Mouse (Mus musculus) MEL (cell line): ENCODE measurements around the gene Cbfa2t2. TPM values are rescaled to one million over a fixed set of nuclear protein-coding genes. Genes with fewer than 3 reads are reported as not detected.
A peak's percentile ranks its signal among the peaks of the same experiment; 100 is the strongest.

Experiments used
- DNase-seq: peaks from one replicate; pipeline ENCODE4 v3.0.0; 2011; ENCODE audit warnings: low read depth, low spot score
- H3K27ac ChIP-seq: 2 replicates; pipeline ENCODE4 v1.5.1; 2012; ENCODE audit warnings: low read depth, mild to moderate bottlenecking, control low read depth, low read length, moderate library complexity; ENCODE audit not compliant: control insufficient read depth
- H3K27me3 ChIP-seq, 2 experiments: fragments of 150-350 bp in 1 of 2; sonication (generic) in 1 of 2; 2 replicates each; pipeline ENCODE4 v1.6.1; 2012; ENCODE audit warnings: low read length in 2 of 2, mild to moderate bottlenecking in 2 of 2, improper control_type of control experiment in 1 of 2, moderate library complexity in 1 of 2; ENCODE audit not compliant: insufficient read depth in 2 of 2, control insufficient read depth in 1 of 2
- H3K36me3 ChIP-seq, 2 experiments: 2 replicates each; pipeline ENCODE4 v1.6.1; 2012 to 2014; ENCODE audit warnings: low read length in 2 of 2, improper control_type of control experiment in 1 of 2, inconsistent platforms in 1 of 2, mild to moderate bottlenecking in 1 of 2; ENCODE audit not compliant: insufficient read depth in 2 of 2, control insufficient read depth in 1 of 2
- H3K4me1 ChIP-seq, 2 experiments: fragments of 150-350 bp in 1 of 2; sonication (generic) in 1 of 2; 2 replicates each; pipeline ENCODE4 v1.6.1; 2012; ENCODE audit warnings: low read length in 2 of 2, improper control_type of control experiment in 1 of 2, mild to moderate bottlenecking in 1 of 2; ENCODE audit not compliant: insufficient read depth in 2 of 2, control insufficient read depth in 1 of 2
- H3K4me3 ChIP-seq, 2 experiments: fragments of 150-350 bp in 1 of 2; sonication (generic) in 1 of 2; 2 replicates each; pipeline ENCODE4 v1.5.1; 2012; ENCODE audit warnings: low read depth in 2 of 2, low read length in 2 of 2, mild to moderate bottlenecking in 2 of 2, moderate library complexity in 2 of 2, control low read depth in 1 of 2, improper control_type of control experiment in 1 of 2; ENCODE audit not compliant: control insufficient read depth in 1 of 2, insufficient read depth in 1 of 2
- H3K79me2 ChIP-seq: 2 replicates; pipeline ENCODE4 v1.6.1; 2012; ENCODE audit warnings: mild to moderate bottlenecking, low read length, moderate library complexity; ENCODE audit not compliant: control insufficient read depth, poor library complexity, insufficient read depth
- H3K9ac ChIP-seq: 2 replicates; pipeline ENCODE4 v1.6.1; 2012; ENCODE audit warnings: low read depth, mild to moderate bottlenecking, control low read depth, low read length, moderate library complexity; ENCODE audit not compliant: control insufficient read depth, poor library complexity, severe bottlenecking
- H3K9me3 ChIP-seq: fragments of 150-350 bp; sonication (generic); replicated peaks from 2 replicates; pipeline ENCODE4 v1.6.1; 2012; ENCODE audit warnings: mild to moderate bottlenecking, low read length, improper control_type of control experiment, moderate library complexity; ENCODE audit not compliant: insufficient read depth
- E2F4 ChIP-seq: IDR thresholded peaks from 2 replicates; pipeline ENCODE4 v1.6.1; 2011; ENCODE audit warnings: low read depth, low read length, improper control_type of control experiment, borderline replicate concordance
- ELF1 ChIP-seq: IDR thresholded peaks from 2 replicates; pipeline ENCODE4 v1.6.1; 2014; ENCODE audit warnings: low read depth, mild to moderate bottlenecking, inconsistent platforms, low read length, improper control_type of control experiment, moderate library complexity
- GABPA ChIP-seq: IDR thresholded peaks from 2 replicates; pipeline ENCODE4 v1.6.1; 2012; ENCODE audit warnings: low read depth, mild to moderate bottlenecking, inconsistent platforms, low read length, improper control_type of control experiment, moderate library complexity
- GATA1 ChIP-seq: IDR thresholded peaks from 2 replicates; pipeline ENCODE4 v1.6.1; 2011; ENCODE audit warnings: low read depth, low read length, improper control_type of control experiment
- KAT2A ChIP-seq: conservative IDR thresholded peaks from 2 replicates; pipeline ENCODE4 v1.6.1; 2012; ENCODE audit warnings: low read depth, low read length, improper control_type of control experiment, inconsistent platforms
- MXI1 ChIP-seq: IDR thresholded peaks from 2 replicates; pipeline ENCODE4 v1.6.1; 2011; ENCODE audit warnings: mild to moderate bottlenecking, low read depth, low read length, improper control_type of control experiment
- NELFE ChIP-seq: IDR thresholded peaks from 2 replicates; pipeline ENCODE4 v1.6.1; 2011; ENCODE audit warnings: low read depth, low read length, improper control_type of control experiment
- NRF1 ChIP-seq: IDR thresholded peaks from 2 replicates; pipeline ENCODE4 v1.6.1; 2014; ENCODE audit warnings: low read depth, mild to moderate bottlenecking, inconsistent platforms, low read length, improper control_type of control experiment, moderate library complexity; ENCODE audit not compliant: poor library complexity, insufficient read depth, severe bottlenecking
- POLR2A ChIP-seq, 2 experiments: IDR thresholded peaks; 2 replicates each; pipeline ENCODE4 v1.6.1; 2011 to 2012; ENCODE audit warnings: low read length in 2 of 2, mild to moderate bottlenecking in 2 of 2, control low read depth in 1 of 2, improper control_type of control experiment in 1 of 2, low read depth in 1 of 2, moderate library complexity in 1 of 2; ENCODE audit not compliant: control insufficient read depth in 1 of 2, insufficient read depth in 1 of 2, poor library complexity in 1 of 2
- POLR2AphosphoS2 ChIP-seq: IDR thresholded peaks from 2 replicates; pipeline ENCODE4 v1.6.1; 2011; ENCODE audit warnings: low read length, improper control_type of control experiment
- RAD21 ChIP-seq: IDR thresholded peaks from 2 replicates; pipeline ENCODE4 v1.6.1; 2011; ENCODE audit warnings: mild to moderate bottlenecking, low read depth, low read length, improper control_type of control experiment
- SIN3A ChIP-seq: IDR thresholded peaks from 2 replicates; pipeline ENCODE4 v1.6.1; 2012; ENCODE audit warnings: low read length, improper control_type of control experiment, inconsistent platforms
- TCF12 ChIP-seq: IDR thresholded peaks from 2 replicates; pipeline ENCODE4 v1.6.1; 2014; ENCODE audit warnings: low read depth, mild to moderate bottlenecking, inconsistent platforms, low read length, improper control_type of control experiment, moderate library complexity
- polyA plus RNA-seq, 2 experiments: library from polyadenylated mRNA; stranded (reverse) in 1 of 2; unstranded in 1 of 2; fragments of >175 nt in 1 of 2; fragments of >200 nt in 1 of 2; gene quantifications; 2 replicates each; pipeline versions ENCODE4 v1.2.1 to v1.2.4; 2012; ENCODE audit warnings: low replicate concordance in 2 of 2, low read depth in 1 of 2; ENCODE audit not compliant: insufficient read length in 2 of 2, insufficient read depth in 1 of 2, missing spikeins in 1 of 2
- total RNA-seq: library from RNA; depleted of rRNA; stranded (reverse); fragments of 300-350 nt; gene quantifications from 2 replicates; pipeline ENCODE4 v1.2.3, GENCODE M21; 2012

Gene Cbfa2t2
- total and polyA plus RNA-seq, 3 experiments = 5.9 to 23.1 TPM; not detected in 1

DNA sequence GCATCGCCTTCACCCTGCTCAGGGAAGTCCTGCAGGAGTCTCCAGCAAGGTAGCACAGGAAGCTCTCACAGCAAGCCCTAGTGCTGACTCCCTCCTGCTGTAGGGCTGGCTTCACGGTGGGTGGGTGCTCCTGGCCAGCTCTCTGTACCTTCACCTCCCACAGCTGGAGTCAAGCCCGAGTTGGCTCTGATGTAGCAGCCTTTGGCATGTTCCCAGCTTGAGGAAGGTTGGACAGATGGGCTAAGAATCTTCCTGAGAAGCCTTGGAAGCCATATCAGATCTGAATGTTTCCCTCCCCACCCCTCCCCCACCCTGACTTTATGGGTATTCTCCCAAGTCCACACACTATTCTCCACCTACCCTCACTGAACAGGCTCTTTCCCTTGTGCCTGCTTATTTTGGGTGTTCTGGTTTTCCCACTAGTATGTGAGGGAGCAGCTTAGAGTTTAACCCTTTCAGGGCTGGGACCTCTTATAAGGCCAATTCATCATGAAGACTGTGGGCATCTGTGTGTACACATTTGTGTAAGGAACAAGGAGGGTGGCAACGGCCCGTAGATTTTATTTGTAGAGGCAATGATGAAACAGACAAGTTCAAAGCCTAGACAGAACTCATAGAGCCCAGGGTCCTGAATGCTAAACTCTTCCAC lies 121.0 kb downstream of the Cbfa2t2 start:
- peaks cover 0 to 14% of the 10 kb centered on the region in 2 experiments; a peak in 2 of 4 replicates for H3K4me1 ChIP-seq
- H3K4me3 ChIP-seq = no peak overlapping the region
- H3K36me3 ChIP-seq = peaks cover 0 to 9% of the 10 kb centered on the region in 2 experiments; a peak in 3 of 4 replicates
- DNase-seq = no peak
- H3K79me2 ChIP-seq = no peaks in the 10 kb centered on the region
- no peak overlapping the region; the same call in 1 of the 2 replicates for H3K9ac ChIP-seq
- no peaks in the 10 kb centered on the region for H3K27me3 ChIP-seq
- TF ChIP-seq E2F4 (no peak), GATA1 (peak; percentile 17; the same call in 1 of the 2 replicates), ELF1 (no peak), RAD21 (no peak), MXI1 (no peak), NRF1 (no peak), POLR2AphosphoS2 (peak; percentile 49; the same call in 1 of the 2 replicates)
- H3K27ac ChIP-seq = no peak overlapping the region
- H3K9me3 ChIP-seq = no peaks in the 10 kb centered on the region

DNA sequence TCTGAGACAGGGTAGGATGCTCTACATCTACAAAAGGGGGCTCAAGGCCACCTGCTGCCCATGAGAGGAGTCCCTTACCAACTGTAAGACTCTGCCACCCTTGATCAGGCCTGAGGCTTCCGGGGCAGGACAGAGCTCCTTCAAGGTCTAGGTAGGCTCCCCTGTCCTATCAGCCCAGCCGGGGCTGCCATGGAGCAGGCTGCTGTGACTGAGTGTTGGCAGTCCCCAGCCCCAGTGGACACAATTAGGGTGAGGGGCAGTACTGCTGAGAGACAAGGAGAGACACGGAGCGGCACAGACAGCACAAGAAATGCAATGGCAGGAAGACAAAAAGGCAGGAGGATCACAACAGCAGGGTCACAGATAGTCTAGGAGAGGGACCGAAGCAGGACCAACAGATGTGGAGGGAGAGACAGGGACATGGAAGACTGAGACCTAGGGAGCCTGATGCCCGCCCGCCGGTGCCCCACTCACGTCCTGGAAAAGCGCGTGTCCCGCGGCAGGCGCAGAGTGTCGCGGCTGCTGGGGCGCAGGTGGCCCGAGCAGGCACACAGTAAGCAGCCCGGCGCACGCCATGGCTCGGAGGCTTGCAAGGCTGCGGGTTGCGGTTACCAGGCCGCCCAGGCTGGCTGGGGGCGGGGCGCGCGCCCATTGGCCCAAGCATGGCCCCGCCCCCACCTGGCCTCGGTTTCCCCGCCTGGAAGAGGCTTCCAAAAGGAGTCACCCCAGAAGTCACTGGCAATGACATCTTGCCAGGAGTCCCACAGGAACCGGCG lies 122.2 kb downstream of the Cbfa2t2 start, which contains the start of gene Necab3:
Necab3 (minus strand) TSS at position 627 of the 776 bp plus-strand sequence.
- Histone ChIP-seq H3K9ac (peak within 1 kb of the TSS; percentile 27), H3K27me3 (no peaks in the 10 kb centered on the region), H3K4me3 (peak within 1 kb of the TSS; percentile 24 to 26), H3K36me3 (peaks cover 6 to 9% of the 10 kb centered on the region in 2 experiments), H3K4me1 (peaks cover 0 to 14% of the 10 kb centered on the region in 2 experiments; a peak in 2 of 4 replicates), H3K27ac (no peak within 1 kb of the TSS), H3K9me3 (no peaks in the 10 kb centered on the region), H3K79me2 (no peaks in the 10 kb centered on the region)
- TF ChIP-seq NELFE = peak; percentile 47
- TF ChIP-seq GABPA = no peak
- TF ChIP-seq NRF1 = 0 out of 2 replicates have a peak, but pooled peaks have one; percentile 9
- peak; percentile 46 for TF ChIP-seq MXI1
- TF ChIP-seq TCF12 = no peak
- TF ChIP-seq KAT2A = no peak
- peak; percentile 33; the same call in 1 of the 2 replicates for TF ChIP-seq SIN3A
- no peak for TF ChIP-seq ELF1
- peak; percentile 35 to 59; a peak in 2 of 4 replicates for TF ChIP-seq POLR2A (IDR thresholded peaks at IDR 0.05; ENCODE audit: control insufficient read depth in 1 of 2, insufficient read depth in 1 of 2, low read depth in 1 of 2, low read length in 2 of 2, poor library complexity in 1 of 2)
- peak; percentile 48; the same call in 1 of the 2 replicates for TF ChIP-seq POLR2AphosphoS2
- peak; percentile 67 for DNase-seq
